ENCODE assay signal across 19 mouse cellular contexts in the genomic region with DNA sequence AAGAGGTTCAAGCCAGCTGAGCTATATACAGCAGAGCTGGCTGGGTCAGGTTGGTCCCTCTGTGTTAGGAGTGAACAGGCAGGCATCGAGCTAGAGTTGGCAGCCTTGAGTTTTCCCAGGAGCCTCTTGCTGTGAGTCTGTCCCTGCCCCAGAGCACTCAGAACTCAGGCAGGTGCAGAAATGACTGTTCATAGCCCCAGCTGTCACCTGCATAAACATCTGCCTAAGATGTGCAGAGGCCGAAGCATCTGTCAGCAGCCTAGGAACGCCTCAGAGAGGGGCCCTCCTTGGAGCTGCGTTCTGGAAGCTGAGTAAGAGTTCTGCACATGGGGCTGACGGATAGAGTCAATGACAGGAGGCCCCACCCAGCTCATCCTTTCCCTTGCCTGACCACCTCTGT. TPM values are rescaled to one million over a fixed set of nuclear protein-coding genes. Genes with fewer than 3 reads are reported as not detected.
DNase-seq lines count a peak whose midpoint lies in the region; ATAC-seq and TF ChIP-seq lines count a peak whose summit lies in the region.
"Had no signal": no experiment of that assay in that cellular context is flagged by ENCODE, and none has a peak within 500 bp of the region (broad histone marks: within the 10 kb centered on the region; RNA-seq: fewer than 3 reads in every experiment).

No protein-coding gene starts in this region.

- no peak for ATAC-seq in intestine, embryonic 15.5 days
- ATAC-seq in intestine, postnatal 0 days, result no peak
- ATAC-seq in liver, embryonic 16.5 days (ENCODE audit: low read depth), result no peak
- ATAC-seq: midbrain, embryonic 16.5 days had no signal

- peaks cover 30% of the 10 kb centered on the region for H3K4me1 ChIP-seq in intestine, embryonic 15.5 days (replicated peaks)
- 0 out of 2 replicates have a peak, but pooled peaks cover 8% of the 10 kb centered on the region for H3K4me1 ChIP-seq in intestine, postnatal 0 days (replicated peaks; ENCODE audit: control insufficient read depth, insufficient read depth, low read length)
- peaks cover 43% of the 10 kb centered on the region for H3K4me1 ChIP-seq in liver, embryonic 16.5 days (ENCODE audit: control insufficient read depth, low read depth, low read length)
- H3K4me1 ChIP-seq: forebrain, embryonic 12.5 days had no signal

- no peak overlapping the region for H3K9ac ChIP-seq in intestine, embryonic 15.5 days
- H3K9ac ChIP-seq in intestine, postnatal 0 days (ENCODE audit: low read depth, low read length), result no peak overlapping the region
- no peak overlapping the region for H3K9ac ChIP-seq in liver, embryonic 16.5 days (ENCODE audit: low read depth, low read length)
- H3K9ac ChIP-seq: embryonic facial prominence, embryonic 12.5 days; forebrain, embryonic 12.5 days; neural tube, embryonic 13.5 days had no signal

- DNase-seq in thymus, postnatal 10 days (ENCODE audit: low spot score in 2 of 2), result peak; percentile 16
- no peak for DNase-seq in thymus, adult 18-20 months
- no peak for DNase-seq in adrenal gland, adult 18-20 months (ENCODE audit: low spot score in 2 of 2)
- DNase-seq in spleen, postnatal 14 days (ENCODE audit: low spot score in 2 of 2), result no peak
- DNase-seq: adrenal gland, adult 8-10 months; cerebellum, postnatal 25 days; gastrocnemius, postnatal 10 days; kidney, postnatal 10 days; left cerebral cortex, postnatal 4 days; spleen, adult 18-20 months had no signal

- no peaks in the 10 kb centered on the region for H3K9me3 ChIP-seq in intestine, embryonic 15.5 days
- no peaks in the 10 kb centered on the region for H3K9me3 ChIP-seq in intestine, postnatal 0 days (ENCODE audit: control insufficient read depth)
- H3K9me3 ChIP-seq in liver, embryonic 16.5 days (replicated peaks; ENCODE audit: control insufficient read depth, low read length), result no peaks in the 10 kb centered on the region
- H3K9me3 ChIP-seq: embryonic facial prominence, embryonic 12.5 days; forebrain, embryonic 12.5 days; hindbrain, embryonic 10.5 days; neural tube, embryonic 13.5 days had no signal

- WGBS in intestine, embryonic 15.5 days, result 27% methylated on average over 5 of the region's 5 CpGs
- 35% methylated on average over 5 of the region's 5 CpGs for WGBS in intestine, postnatal 0 days
- WGBS in liver, embryonic 16.5 days (ENCODE audit: insufficient replicate concordance), result 48% methylated on average over 5 of the region's 5 CpGs

- H3K27me3 ChIP-seq in intestine, embryonic 15.5 days (replicated peaks), result no peaks in the 10 kb centered on the region
- no peaks in the 10 kb centered on the region for H3K27me3 ChIP-seq in intestine, postnatal 0 days (replicated peaks; ENCODE audit: control insufficient read depth, insufficient read depth, low read length)
- H3K27me3 ChIP-seq in liver, embryonic 16.5 days (ENCODE audit: control insufficient read depth, insufficient read depth, low read depth, low read length), result no peaks in the 10 kb centered on the region
- H3K27me3 ChIP-seq: embryonic facial prominence, embryonic 12.5 days; forebrain, embryonic 12.5 days; neural tube, embryonic 13.5 days had no signal

- H3K4me3 ChIP-seq in intestine, embryonic 15.5 days (replicated peaks), result no peak overlapping the region
- H3K4me3 ChIP-seq in intestine, postnatal 0 days (ENCODE audit: low read depth, low read length), result no peak overlapping the region
- H3K4me3 ChIP-seq in liver, embryonic 16.5 days (ENCODE audit: low read depth, low read length), result no peak overlapping the region
- H3K4me3 ChIP-seq: embryonic facial prominence, embryonic 12.5 days; forebrain, embryonic 12.5 days; hindbrain, embryonic 10.5 days; neural tube, embryonic 13.5 days had no signal

- TF ChIP-seq CTCF in intestine, postnatal 0 days (IDR thresholded peaks at IDR 0.05; ENCODE audit: low read depth), result no peak

- peaks cover 13% of the 10 kb centered on the region; the same call in 1 of the 2 replicates for H3K36me3 ChIP-seq in intestine, embryonic 15.5 days
- peaks cover 32% of the 10 kb centered on the region for H3K36me3 ChIP-seq in intestine, postnatal 0 days (ENCODE audit: control insufficient read depth, insufficient read depth)
- H3K36me3 ChIP-seq in liver, embryonic 16.5 days (ENCODE audit: control insufficient read depth, insufficient read depth), result peaks cover 31% of the 10 kb centered on the region
- H3K36me3 ChIP-seq: embryonic facial prominence, embryonic 12.5 days; forebrain, embryonic 12.5 days; hindbrain, embryonic 10.5 days; neural tube, embryonic 13.5 days had no signal

- H3K4me2 ChIP-seq in intestine, embryonic 15.5 days (replicated peaks), result no peak overlapping the region
- no peak overlapping the region for H3K4me2 ChIP-seq in intestine, postnatal 0 days (replicated peaks; ENCODE audit: low read depth)
- no peak overlapping the region for H3K4me2 ChIP-seq in liver, embryonic 16.5 days (ENCODE audit: low read depth, low read length)
- H3K4me2 ChIP-seq: embryonic facial prominence, embryonic 12.5 days; forebrain, embryonic 12.5 days; neural tube, embryonic 13.5 days had no signal

- H3K27ac ChIP-seq in intestine, embryonic 15.5 days, result 0 out of 2 replicates have a peak overlapping the region, but pooled peaks have one; percentile 6
- H3K27ac ChIP-seq in intestine, postnatal 0 days (ENCODE audit: low read depth, low read length), result no peak overlapping the region; the same call in 1 of the 2 replicates
- peak overlapping the region; percentile 54 for H3K27ac ChIP-seq in liver, embryonic 16.5 days (ENCODE audit: low read length)
- H3K27ac ChIP-seq: forebrain, embryonic 12.5 days; hindbrain, embryonic 10.5 days; macrophage; neural tube, embryonic 13.5 days had no signal

RNA-seq across cellular contexts. Expression of a gene that starts 31.3 kb away (rescaled TPM):
- 83.4 and 90.2 TPM in 2 replicates for polyA plus RNA-seq in intestine, embryonic 15.5 days (2015; fragmentation: Nextera tagmentation; extraction: Ambion mirVana)
- 40.0 and 40.4 TPM in 2 replicates for polyA plus RNA-seq in intestine, postnatal 0 days (2015; fragmentation: Nextera tagmentation; extraction: Ambion mirVana)
- polyA plus RNA-seq in liver, embryonic 16.5 days (2015; fragmentation: Nextera tagmentation; extraction: Ambion mirVana), result 66.2 and 74.3 TPM in 2 replicates
- total RNA-seq in adrenal gland, adult 18-20 months (2021), result 10 to 100 TPM; 60.5 to 90.5 TPM

Comparison
In these comparisons a context has a peak if more than half of its experiments do, and no peak if none do; other contexts are left out.
1. DNase-seq: peak in thymus, postnatal 10 days (2 of 2); none in thymus, adult 18-20 months (0 of 2), adrenal gland, adult 18-20 months (0 of 2) and spleen, postnatal 14 days (0 of 2).